Mouse (Mus musculus) forebrain, embryonic 15.5 days (tissue): ENCODE data around the gene Psmb8. TPM values are rescaled to one million over a fixed set of nuclear protein-coding genes. Genes with fewer than 3 reads are reported as not detected.

ENCODE experiments used
- ATAC-seq: fragments of 200-750 bp; cut with Nextera tagmentation; replicated peaks from 2 replicates; pipeline ENCODE4 v1.8.0; 2017; ENCODE audit warnings: mild to moderate bottlenecking, moderate TSS enrichment, moderate library complexity
- H3K27ac ChIP-seq: fragments of 300-500 bp; sonication (generic); replicated peaks from 2 replicates; pipeline ENCODE4 v1.5.1; 2015; ENCODE audit warnings: mild to moderate bottlenecking, inconsistent platforms
- H3K27me3 ChIP-seq: fragments of 300-500 bp; sonication (generic); 2 replicates; pipeline ENCODE4 v1.6.1; 2015; ENCODE audit warnings: inconsistent platforms
- H3K36me3 ChIP-seq: fragments of 300-500 bp; sonication (generic); 2 replicates; pipeline ENCODE4 v1.6.1; 2015; ENCODE audit warnings: mild to moderate bottlenecking, inconsistent platforms
- H3K4me1 ChIP-seq: fragments of 300-500 bp; sonication (generic); 2 replicates; pipeline ENCODE4 v1.6.1; 2015; ENCODE audit warnings: inconsistent platforms
- H3K4me2 ChIP-seq: fragments of 300-500 bp; sonication (generic); replicated peaks from 2 replicates; pipeline ENCODE4 v1.6.1; 2015; ENCODE audit warnings: mild to moderate bottlenecking, inconsistent platforms
- H3K4me3 ChIP-seq: fragments of 300-500 bp; sonication (generic); 2 replicates; pipeline ENCODE4 v1.5.1; 2015; ENCODE audit warnings: mild to moderate bottlenecking, inconsistent platforms
- H3K9ac ChIP-seq: fragments of 300-500 bp; sonication (generic); replicated peaks from 2 replicates; pipeline ENCODE4 v1.6.1; 2015; ENCODE audit warnings: mild to moderate bottlenecking, inconsistent platforms
- H3K9me3 ChIP-seq: fragments of 300-500 bp; sonication (generic); 2 replicates; pipeline ENCODE4 v1.6.1; 2016; ENCODE audit warnings: inconsistent platforms
- WGBS: fragments of 180-500 bp; shearing (Covaris S2); methylation state at CpG from one replicate; pipeline ENCODE4 v1.1.7; 2015; ENCODE audit warnings: mixed read lengths; 5-methylcytosine and 5-hydroxymethylcytosine counted together
- polyA plus RNA-seq: library from polyadenylated mRNA; unstranded; fragments of >200 nt; fragmentation: Nextera tagmentation; extraction: Ambion mirVana; gene quantifications from 2 replicates; pipeline ENCODE4 v1.2.1, GENCODE M21; 2015

The Psmb8 gene
- polyA plus RNA-seq, 1 experiment from 2014 or later: 2.6 TPM

GRCm38 (mm10) chr17:34197904-34198520 lies 491 bp downstream of the Psmb8 start:
- Histone ChIP-seq H3K9me3 (no peaks in the 10 kb centered on the region), H3K4me2 (peak overlapping the region; percentile 71), H3K36me3 (no peaks in the 10 kb centered on the region), H3K4me1 (peaks cover 12% of the 10 kb centered on the region), H3K4me3 (peak overlapping the region; percentile 44), H3K27me3 (peaks cover 55% of the 10 kb centered on the region), H3K27ac (no peak overlapping the region), H3K9ac (peak overlapping the region; percentile 40)
- no peak for ATAC-seq
- WGBS: 2% methylated on average over 32 of the region's 32 CpGs

GRCm38 (mm10) chr17:34198521-34198912 lies 996 bp downstream of the Psmb8 start:
- H3K36me3 ChIP-seq: no peaks in the 10 kb centered on the region
- no peaks in the 10 kb centered on the region for H3K9me3 ChIP-seq
- H3K9ac ChIP-seq: no peak overlapping the region
- peak overlapping the region; percentile 44 for H3K4me3 ChIP-seq
- no peak overlapping the region for H3K27ac ChIP-seq
- no peak for ATAC-seq
- H3K27me3 ChIP-seq: peaks cover 54% of the 10 kb centered on the region
- H3K4me1 ChIP-seq: peaks cover 12% of the 10 kb centered on the region
- H3K4me2 ChIP-seq: peak overlapping the region; percentile 71
- WGBS: 3% methylated on average over 11 of the region's 11 CpGs

GRCm38 (mm10) chr17:34199050-34199619 lies 1.6 kb downstream of the Psmb8 start:
- WGBS: 58% methylated on average over 12 of the region's 12 CpGs
- H3K9me3 ChIP-seq: no peaks in the 10 kb centered on the region
- no peaks in the 10 kb centered on the region for H3K36me3 ChIP-seq
- H3K27me3 ChIP-seq: peaks cover 54% of the 10 kb centered on the region
- H3K27ac ChIP-seq: no peak overlapping the region
- ATAC-seq: no peak
- H3K4me3 ChIP-seq: no peak overlapping the region
- H3K9ac ChIP-seq: no peak overlapping the region
- peaks cover 12% of the 10 kb centered on the region for H3K4me1 ChIP-seq
- H3K4me2 ChIP-seq: no peak overlapping the region

GRCm38 (mm10) chr17:34200047-34200446 lies 2.5 kb downstream of the Psmb8 start:
- Histone ChIP-seq H3K27me3 (peaks cover 51% of the 10 kb centered on the region), H3K27ac (no peak overlapping the region), H3K4me3 (no peak overlapping the region), H3K9ac (no peak overlapping the region), H3K4me1 (peaks cover 18% of the 10 kb centered on the region), H3K4me2 (no peak overlapping the region), H3K36me3 (no peaks in the 10 kb centered on the region), H3K9me3 (no peaks in the 10 kb centered on the region)
- ATAC-seq: no peak
- WGBS: 82% methylated on average over 10 of the region's 10 CpGs

- H3K9me3 ChIP-seq: no peaks in the 10 kb centered on the region
- ATAC-seq: no peak
- no peaks in the 10 kb centered on the region for H3K36me3 ChIP-seq
- WGBS: 86% methylated on average over 16 of the region's 16 CpGs
- no peak overlapping the region for H3K4me3 ChIP-seq
- no peak overlapping the region for H3K9ac ChIP-seq
- no peak overlapping the region for H3K27ac ChIP-seq
- H3K4me1 ChIP-seq: peaks cover 23% of the 10 kb centered on the region
- peaks cover 52% of the 10 kb centered on the region for H3K27me3 ChIP-seq
- H3K4me2 ChIP-seq: no peak overlapping the region
Measured at GRCm38 (mm10) chr17:34200772-34201505, 3.4 kb downstream of the Psmb8 start.

GRCm38 (mm10) chr17:34201506-34202055 lies 4.1 kb downstream of the Psmb8 start:
- H3K4me2 ChIP-seq: no peak overlapping the region
- no peaks in the 10 kb centered on the region for H3K9me3 ChIP-seq
- H3K4me1 ChIP-seq: peaks cover 23% of the 10 kb centered on the region
- H3K36me3 ChIP-seq: no peaks in the 10 kb centered on the region
- H3K9ac ChIP-seq: no peak overlapping the region
- no peak for ATAC-seq
- H3K4me3 ChIP-seq: no peak overlapping the region
- H3K27ac ChIP-seq: no peak overlapping the region
- peaks cover 50% of the 10 kb centered on the region for H3K27me3 ChIP-seq
- 71% methylated on average over 7 of the region's 7 CpGs for WGBS

- Histone ChIP-seq H3K4me2 (no peak overlapping the region), H3K27me3 (peaks cover 44% of the 10 kb centered on the region), H3K9ac (no peak overlapping the region)
Measured at GRCm38 (mm10) chr17:34202760-34203442, 5.4 kb downstream of the Psmb8 start.

GRCm38 (mm10) chr17:34203444-34203843 lies 5.9 kb downstream of the Psmb8 start, which contains the start of gene Tap2:
TSS of gene Tap2 (plus strand) at chr17:34203527.
- 46% methylated on average over 5 of the region's 5 CpGs for WGBS
- peaks cover 38% of the 10 kb centered on the region for H3K27me3 ChIP-seq
- H3K27ac ChIP-seq: no peak within 1 kb of the TSS

More at GRCm38 (mm10) chr17:34202760-34203442, 5.4 kb downstream of the Psmb8 start:
- Histone ChIP-seq H3K4me3 (no peak overlapping the region), H3K9me3 (no peaks in the 10 kb centered on the region), H3K36me3 (no peaks in the 10 kb centered on the region), H3K4me1 (peaks cover 15% of the 10 kb centered on the region), H3K27ac (no peak overlapping the region)
- WGBS: 85% methylated on average over 4 of the region's 4 CpGs
- ATAC-seq: peak; percentile 44; the same call in 1 of the 2 replicates

GRCm38 (mm10) chr17:34204303-34205010 lies 6.9 kb downstream of the Psmb8 start:
- peak overlapping the region; percentile 53 for H3K9ac ChIP-seq
- no peaks in the 10 kb centered on the region for H3K36me3 ChIP-seq
- no peak overlapping the region for H3K27ac ChIP-seq
- H3K9me3 ChIP-seq: no peaks in the 10 kb centered on the region
- H3K4me2 ChIP-seq: peak overlapping the region; percentile 77
- 1% methylated on average over 44 of the region's 44 CpGs for WGBS
- ATAC-seq: peak; percentile 80; the same call in 1 of the 2 replicates
- H3K4me1 ChIP-seq: peaks cover 11% of the 10 kb centered on the region; the same call in 1 of the 2 replicates
- peaks cover 30% of the 10 kb centered on the region for H3K27me3 ChIP-seq
- H3K4me3 ChIP-seq: peak overlapping the region; percentile 62

More at GRCm38 (mm10) chr17:34203444-34203843, 5.9 kb downstream of the Psmb8 start, which contains the start of gene Tap2:
- ATAC-seq: no peak
- H3K36me3 ChIP-seq: no peaks in the 10 kb centered on the region
- peak within 1 kb of the TSS; percentile 62 for H3K4me3 ChIP-seq
- H3K9ac ChIP-seq: peak within 1 kb of the TSS; percentile 53
- H3K4me1 ChIP-seq: peaks cover 11% of the 10 kb centered on the region; the same call in 1 of the 2 replicates
- H3K9me3 ChIP-seq: no peaks in the 10 kb centered on the region
- peak within 1 kb of the TSS; percentile 77 for H3K4me2 ChIP-seq

- Histone ChIP-seq H3K9me3 (no peaks in the 10 kb centered on the region), H3K27ac (no peak overlapping the region), H3K36me3 (no peaks in the 10 kb centered on the region), H3K9ac (peak overlapping the region; percentile 53), H3K4me1 (peaks cover 11% of the 10 kb centered on the region; the same call in 1 of the 2 replicates), H3K4me2 (peak overlapping the region; percentile 77), H3K4me3 (peak overlapping the region; percentile 62), H3K27me3 (peaks cover 27% of the 10 kb centered on the region)
- ATAC-seq: no peak
- 13% methylated on average over 18 of the region's 18 CpGs for WGBS
Measured at GRCm38 (mm10) chr17:34205021-34205745, 7.7 kb downstream of the Psmb8 start.
